Mouse (Mus musculus) embryonic facial prominence, embryonic 13.5 days (tissue): ENCODE results near the gene Plekhn1. TPM values are rescaled to one million over a fixed set of nuclear protein-coding genes. Genes with fewer than 3 reads are reported as not detected.

Source experiments
- ATAC-seq: fragments of 200-750 bp; cut with Nextera tagmentation; 2 replicates; pipeline ENCODE4 v1.8.0; 2017; ENCODE audit warnings: low read depth; ENCODE audit not compliant: insufficient number of reproducible peaks, insufficient read depth, low FRiP score, low TSS enrichment
- H3K27ac ChIP-seq: fragments of 300-500 bp; sonication (generic); 2 replicates; pipeline ENCODE4 v1.5.1; 2015; ENCODE audit warnings: moderate library complexity, mild to moderate bottlenecking, inconsistent platforms
- H3K27me3 ChIP-seq: fragments of 300-500 bp; sonication (generic); 2 replicates; pipeline ENCODE4 v1.6.1; 2015; ENCODE audit warnings: mild to moderate bottlenecking, inconsistent platforms
- H3K36me3 ChIP-seq: fragments of 300-500 bp; sonication (generic); 2 replicates; pipeline ENCODE4 v1.6.1; 2015; ENCODE audit warnings: mild to moderate bottlenecking, inconsistent platforms
- H3K4me1 ChIP-seq: fragments of 300-500 bp; sonication (generic); 2 replicates; pipeline ENCODE4 v1.6.1; 2015; ENCODE audit warnings: inconsistent platforms
- H3K4me2 ChIP-seq: fragments of 300-500 bp; sonication (generic); 2 replicates; pipeline ENCODE4 v1.6.1; 2015; ENCODE audit warnings: moderate library complexity, mild to moderate bottlenecking, inconsistent platforms
- H3K4me3 ChIP-seq: fragments of 300-500 bp; sonication (generic); 2 replicates; pipeline ENCODE4 v1.5.1; 2015; ENCODE audit warnings: mild to moderate bottlenecking, inconsistent platforms
- H3K9ac ChIP-seq: fragments of 300-500 bp; sonication (generic); 2 replicates; pipeline ENCODE4 v1.6.1; 2015; ENCODE audit warnings: mild to moderate bottlenecking, inconsistent platforms
- H3K9me3 ChIP-seq: fragments of 300-500 bp; sonication (generic); 2 replicates; pipeline ENCODE4 v1.6.1; 2016; ENCODE audit warnings: inconsistent platforms
- WGBS: fragments of 180-500 bp; shearing (Covaris S2); methylation state at CpG from one replicate; pipeline ENCODE4 v1.1.7; 2015; ENCODE audit warnings: mixed read lengths; 5-methylcytosine and 5-hydroxymethylcytosine counted together
- microRNA-seq: library from miRNA; unstranded; fragments of <30 nt; microRNA quantifications from one replicate; pipeline ENCODE4, GENCODE M21; 2016
- polyA plus RNA-seq: library from polyadenylated mRNA; unstranded; fragments of >200 nt; fragmentation: Nextera tagmentation; extraction: Ambion mirVana; gene quantifications from 2 replicates; pipeline ENCODE4 v1.2.1, GENCODE M21; 2015

Gene Plekhn1
- polyA plus RNA-seq, 1 experiment from 2014 or later: 29.9 TPM

- H3K9ac ChIP-seq: no peak overlapping the region
- no peaks in the 10 kb centered on the region for H3K4me1 ChIP-seq
- H3K27me3 ChIP-seq: no peaks in the 10 kb centered on the region
- 95% methylated on average over 11 of the region's 11 CpGs for WGBS
- ATAC-seq: no peak
- no peak overlapping the region for H3K4me2 ChIP-seq
- H3K9me3 ChIP-seq: no peaks in the 10 kb centered on the region
- no peak overlapping the region for H3K4me3 ChIP-seq
- H3K27ac ChIP-seq: no peak overlapping the region
- peaks cover 100% of the 10 kb centered on the region for H3K36me3 ChIP-seq
Measured at GRCm38 (mm10) chr4:156171828-156172227, 62.8 kb downstream of the Plekhn1 start.

Small RNAs within 50 kb of the gene (microRNA-seq; reads per million reads assigned to microRNA genes)
- 2.4 reads per million, percentile 7 among the genes with 10 or more reads in this experiment for gene Mir7658

Other genes starting within 250 kb of the Plekhn1 start
- gene B3galt6, start 242.2 kb downstream of the Plekhn1 start, polyA plus RNA-seq: 16.2 and 18.4 TPM in 2 replicates
- gene Sdf4, start 242.0 kb downstream of the Plekhn1 start, polyA plus RNA-seq: 154 and 156 TPM in 2 replicates
- gene Tnfrsf4, start 221.0 kb downstream of the Plekhn1 start, polyA plus RNA-seq: 1.3 TPM in 1 of 2 replicates, not detected in the other
- 3.0 and 4.1 TPM in 2 replicates for gene Tnfrsf18, start 208.7 kb downstream of the Plekhn1 start, polyA plus RNA-seq
- 2.0 and 2.7 TPM in 2 replicates for gene Ttll10, start 175.4 kb downstream of the Plekhn1 start, polyA plus RNA-seq
- gene 9430015G10Rik, start 124.9 kb downstream of the Plekhn1 start, polyA plus RNA-seq: 40.3 and 43.8 TPM in 2 replicates
- 0.30 and 0.40 TPM in 2 replicates for gene Rnf223, start 104.3 kb downstream of the Plekhn1 start, polyA plus RNA-seq
- 83.7 and 92.1 TPM in 2 replicates for gene Agrn, start 37.4 kb downstream of the Plekhn1 start, polyA plus RNA-seq
- 1.6 and 2.1 TPM in 2 replicates for gene Isg15, start 34.0 kb downstream of the Plekhn1 start, polyA plus RNA-seq
- gene AW011738, start 31.6 kb downstream of the Plekhn1 start, polyA plus RNA-seq: 2.3 and 2.9 TPM in 2 replicates
- 0.62 and 1.1 TPM in 2 replicates for gene Perm1, start 19.0 kb downstream of the Plekhn1 start, polyA plus RNA-seq
- 77.8 and 86.3 TPM in 2 replicates for gene Noc2l, start 1.2 kb upstream of the Plekhn1 start, polyA plus RNA-seq
- gene Samd11, start 20.8 kb upstream of the Plekhn1 start, polyA plus RNA-seq: 0.62 and 0.66 TPM in 2 replicates
- not detected in 2 replicates for gene Vmn2r-ps159, start 96.2 kb upstream of the Plekhn1 start, polyA plus RNA-seq